Mouse (Mus musculus) lung, postnatal 0 days (tissue): ENCODE data around the gene Rps6kb2.

Source experiments
- CTCF ChIP-seq: IDR thresholded peaks from 2 replicates; pipeline ENCODE4 v1.5.1; 2016; ENCODE audit warnings: antibody characterized with exemption, mild to moderate bottlenecking
- EP300 ChIP-seq: IDR thresholded peaks from 2 replicates; pipeline ENCODE4 v1.6.1; 2016; ENCODE audit warnings: antibody characterized with exemption, mild to moderate bottlenecking, control low read depth

- TF ChIP-seq EP300 (no peak), CTCF (no peak)
Observed at GRCm38 (mm10) chr19:4131075-4131474, 32.1 kb downstream of the Rps6kb2 start.
